Mouse (Mus musculus) kidney, embryonic 16.5 days (tissue): ENCODE data around the gene Kalrn. TPM values are rescaled to one million over a fixed set of nuclear protein-coding genes. Genes with fewer than 3 reads are reported as not detected.
A peak's percentile ranks its signal among the peaks of the same experiment; 100 is the strongest.

Source experiments
- ATAC-seq: fragments of 200-750 bp; cut with Nextera tagmentation; 2 replicates; pipeline ENCODE4 v1.8.0; 2017; ENCODE audit warnings: moderate TSS enrichment; ENCODE audit not compliant: low FRiP score, low TSS enrichment
- H3K27ac ChIP-seq: fragments of 300-500 bp; sonication (generic); 2 replicates; pipeline ENCODE4 v1.5.1; 2014; ENCODE audit warnings: low read length
- H3K27me3 ChIP-seq: fragments of 300-500 bp; sonication (generic); 2 replicates; pipeline ENCODE4 v1.6.1; 2014; ENCODE audit warnings: low read length, control low read depth, mixed read lengths; ENCODE audit not compliant: insufficient read depth
- H3K36me3 ChIP-seq: fragments of 300-500 bp; sonication (generic); 2 replicates; pipeline ENCODE4 v1.6.1; 2014; ENCODE audit warnings: low read length, control low read depth, mixed read lengths; ENCODE audit not compliant: insufficient read depth
- H3K4me1 ChIP-seq: fragments of 300-500 bp; sonication (generic); 2 replicates; pipeline ENCODE4 v1.6.1; 2014; ENCODE audit warnings: low read length, control low read depth, mixed read lengths; ENCODE audit not compliant: insufficient read depth
- H3K4me2 ChIP-seq: fragments of 300-500 bp; sonication (generic); replicated peaks from 2 replicates; pipeline ENCODE4 v1.6.1; 2014; ENCODE audit warnings: low read depth, low read length
- H3K4me3 ChIP-seq: fragments of 300-500 bp; sonication (generic); 2 replicates; pipeline ENCODE4 v1.5.1; 2014; ENCODE audit warnings: mild to moderate bottlenecking, low read length
- H3K9ac ChIP-seq: fragments of 300-500 bp; sonication (generic); replicated peaks from 2 replicates; pipeline ENCODE4 v1.6.1; 2014; ENCODE audit warnings: low read length
- H3K9me3 ChIP-seq: fragments of 300-500 bp; sonication (generic); 2 replicates; pipeline ENCODE4 v1.6.1; 2016; ENCODE audit warnings: low read length, control low read depth
- WGBS: fragments of 180-500 bp; shearing (Covaris S2); extraction: QIAGEN DNeasy Blood & Tissue Kit; methylation state at CpG from one replicate; pipeline ENCODE4 v1.1.7; 2014; 5-methylcytosine and 5-hydroxymethylcytosine counted together
- polyA plus RNA-seq: library from polyadenylated mRNA; unstranded; fragments of >200 nt; fragmentation: Nextera tagmentation; extraction: Ambion mirVana; gene quantifications from 2 replicates; pipeline ENCODE4 v1.2.1, GENCODE M21; 2015

Gene Kalrn
- polyA plus RNA-seq, 1 experiment from 2014 or later: 15.2 TPM

DNA sequence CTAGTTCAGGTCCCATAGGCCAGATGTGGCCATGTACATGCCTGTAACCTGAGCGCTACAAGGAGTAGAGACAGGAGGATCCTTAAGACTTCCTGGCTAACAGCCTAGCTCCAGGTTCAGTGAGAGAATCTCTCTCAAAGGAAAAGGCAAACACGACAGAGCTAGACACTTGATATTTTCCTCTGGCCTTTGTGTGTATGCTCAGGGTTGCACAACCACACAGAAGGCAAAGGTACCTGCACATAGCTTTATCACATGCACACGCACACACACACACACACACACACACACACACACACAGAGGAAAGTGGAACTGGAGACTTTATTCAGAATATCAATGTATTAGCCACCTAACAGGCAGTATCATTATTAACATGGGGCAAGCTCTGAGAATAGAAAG lies 219.3 kb downstream of the Kalrn start:
- Histone ChIP-seq H3K4me2 (no peak overlapping the region), H3K27ac (no peak overlapping the region), H3K36me3 (no peaks in the 10 kb centered on the region; the same call in 1 of the 2 replicates), H3K4me1 (peaks cover 20% of the 10 kb centered on the region), H3K9me3 (no peaks in the 10 kb centered on the region), H3K27me3 (no peaks in the 10 kb centered on the region), H3K4me3 (no peak overlapping the region), H3K9ac (no peak overlapping the region)
- no peak for ATAC-seq
- 72% methylated on average over 3 of the region's 3 CpGs for WGBS

DNA sequence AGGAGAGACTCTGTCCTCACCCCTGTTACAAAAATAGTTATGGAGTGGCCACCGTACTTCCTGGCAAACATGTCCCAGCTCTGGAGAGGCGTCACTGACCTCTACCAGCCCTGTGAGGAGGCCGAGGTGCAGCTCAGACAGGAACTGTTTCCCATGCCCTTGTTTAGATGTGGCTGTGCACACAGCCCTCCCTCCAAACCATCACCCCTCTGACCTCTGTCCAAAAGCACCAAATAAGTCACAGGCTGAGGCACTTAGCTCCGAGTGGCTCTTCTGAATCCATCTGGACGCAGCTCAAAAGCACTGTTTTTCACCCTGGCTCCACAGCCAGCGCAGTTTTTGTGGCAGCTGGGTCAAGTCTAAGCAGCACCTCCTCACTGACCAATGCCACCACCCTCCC lies 220.6 kb downstream of the Kalrn start:
- no peak overlapping the region for H3K9ac ChIP-seq
- no peak overlapping the region for H3K4me2 ChIP-seq
- H3K36me3 ChIP-seq: no peaks in the 10 kb centered on the region; the same call in 1 of the 2 replicates
- H3K4me1 ChIP-seq: peaks cover 27% of the 10 kb centered on the region
- no peaks in the 10 kb centered on the region for H3K9me3 ChIP-seq
- ATAC-seq: no peak
- H3K27ac ChIP-seq: no peak overlapping the region; the same call in 1 of the 2 replicates
- H3K4me3 ChIP-seq: no peak overlapping the region
- no peaks in the 10 kb centered on the region for H3K27me3 ChIP-seq
- WGBS: 23% methylated on average over 6 of the region's 6 CpGs

DNA sequence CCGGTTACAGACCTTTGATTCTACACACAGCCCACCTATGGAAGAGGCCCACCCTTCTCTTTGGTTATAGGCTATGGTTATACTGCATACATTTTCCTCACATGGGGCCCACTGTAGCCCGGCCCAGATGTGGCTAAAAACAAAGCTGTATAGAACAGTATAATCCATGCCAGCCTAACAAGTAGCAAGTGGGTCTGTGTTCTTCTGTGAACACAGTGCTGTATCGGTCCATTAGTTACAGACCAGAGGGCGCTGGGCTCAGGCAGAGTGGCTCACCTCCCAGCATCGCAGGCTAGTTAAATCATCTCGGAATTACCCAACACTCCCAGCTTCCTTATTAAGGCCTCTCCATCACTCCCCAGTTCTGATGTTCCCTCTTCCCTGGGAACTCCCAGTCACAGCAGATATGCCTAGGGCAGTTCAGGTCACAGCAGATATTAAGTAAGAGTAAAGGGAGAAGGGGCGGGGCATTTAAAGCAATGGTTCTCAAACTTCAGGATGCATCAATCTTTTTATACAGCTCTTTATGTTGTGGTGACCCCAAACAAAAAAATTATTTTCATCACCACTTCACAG lies 221.7 kb downstream of the Kalrn start:
- H3K36me3 ChIP-seq: no peaks in the 10 kb centered on the region
- peak; percentile 62; the same call in 1 of the 2 replicates for ATAC-seq
- WGBS: 54% methylated on average over 7 of the region's 7 CpGs

DNA sequence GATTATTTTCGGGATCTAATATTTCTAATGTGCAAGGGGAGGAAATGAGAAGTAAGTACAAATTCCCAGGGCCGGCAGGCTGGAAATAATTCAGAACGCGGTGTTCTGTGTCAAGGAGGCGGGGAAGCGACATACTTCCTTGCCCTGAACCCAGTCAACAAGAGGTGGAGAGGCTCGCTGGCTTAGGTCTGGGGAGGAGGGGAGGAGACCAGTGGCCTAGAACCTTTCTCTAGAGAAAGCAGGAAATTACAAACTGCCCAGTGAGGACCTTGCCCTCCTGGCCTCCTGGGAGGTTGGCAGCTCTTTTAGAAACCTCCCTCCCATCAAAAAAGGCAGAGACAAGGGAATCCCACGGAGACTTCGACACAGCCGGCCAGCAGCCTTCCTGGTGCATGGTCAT lies 225.8 kb downstream of the Kalrn start:
- 24% methylated on average over 10 of the region's 10 CpGs for WGBS
- Histone ChIP-seq H3K27ac (peak overlapping the region; percentile 19; the same call in 1 of the 2 replicates), H3K9ac (no peak overlapping the region), H3K27me3 (no peaks in the 10 kb centered on the region), H3K4me2 (no peak overlapping the region), H3K36me3 (no peaks in the 10 kb centered on the region), H3K9me3 (no peaks in the 10 kb centered on the region), H3K4me1 (peaks cover 25% of the 10 kb centered on the region), H3K4me3 (no peak overlapping the region)
- ATAC-seq: peak; percentile 79

More for the DNA sequence above, 221.7 kb downstream of the Kalrn start:
- peaks cover 33% of the 10 kb centered on the region for H3K4me1 ChIP-seq
- H3K27ac ChIP-seq: no peak overlapping the region
- H3K4me2 ChIP-seq: no peak overlapping the region
- no peaks in the 10 kb centered on the region for H3K27me3 ChIP-seq
- H3K9ac ChIP-seq: no peak overlapping the region
- H3K4me3 ChIP-seq: no peak overlapping the region
- H3K9me3 ChIP-seq: no peaks in the 10 kb centered on the region

DNA sequence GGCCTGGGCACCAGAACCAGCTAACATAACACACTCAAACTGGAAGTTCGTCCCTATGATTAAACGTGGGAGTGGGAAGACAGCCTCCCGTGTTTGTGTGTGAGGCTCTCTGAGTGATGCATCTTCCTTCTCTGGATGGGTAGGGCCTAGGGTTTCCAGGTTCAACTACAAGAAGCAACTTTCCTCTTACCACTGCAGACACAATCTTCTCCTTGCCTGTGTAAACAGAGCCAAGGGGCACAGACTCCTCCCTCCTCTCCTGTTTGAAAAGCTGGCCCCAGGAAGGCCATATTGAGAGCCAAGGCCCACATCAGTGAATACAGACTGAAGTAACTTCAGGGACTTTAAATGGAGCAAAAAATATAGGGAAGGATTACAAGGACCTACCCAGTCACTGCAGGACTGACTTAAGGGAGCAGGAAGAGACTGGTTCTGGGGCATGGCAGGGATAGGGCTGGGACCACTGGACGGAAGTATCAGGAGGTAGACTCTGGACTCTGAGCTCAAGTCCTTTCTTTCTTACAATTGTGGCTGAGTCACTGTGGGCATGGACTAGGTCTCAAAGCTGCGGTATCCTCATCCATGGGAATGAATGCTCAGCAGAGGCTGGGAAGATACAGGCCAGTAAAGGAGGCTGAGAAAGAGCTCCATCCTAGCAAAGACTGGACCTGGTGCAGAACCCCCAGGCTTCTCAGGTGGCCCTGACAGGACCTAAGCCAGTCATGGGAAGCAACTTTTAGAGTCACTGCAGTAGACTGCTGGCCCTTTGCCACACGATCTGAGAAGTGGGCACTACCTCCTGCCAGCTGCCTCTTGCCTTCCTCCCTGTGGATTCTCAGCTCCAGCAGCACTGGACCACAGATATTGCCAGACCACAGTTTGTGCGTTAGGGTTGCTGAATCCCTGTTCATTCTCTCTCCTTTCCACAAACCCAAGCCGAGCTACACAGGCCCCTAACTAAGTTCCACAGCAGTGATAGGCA lies 228.1 kb downstream of the Kalrn start:
- no peaks in the 10 kb centered on the region for H3K27me3 ChIP-seq
- peaks cover 13% of the 10 kb centered on the region for H3K4me1 ChIP-seq
- 82% methylated on average over 8 of the region's 8 CpGs for WGBS
- H3K36me3 ChIP-seq: no peaks in the 10 kb centered on the region
- H3K9ac ChIP-seq: no peak overlapping the region
- H3K4me3 ChIP-seq: no peak overlapping the region
- no peak for ATAC-seq
- no peaks in the 10 kb centered on the region for H3K9me3 ChIP-seq
- H3K27ac ChIP-seq: no peak overlapping the region
- H3K4me2 ChIP-seq: no peak overlapping the region

DNA sequence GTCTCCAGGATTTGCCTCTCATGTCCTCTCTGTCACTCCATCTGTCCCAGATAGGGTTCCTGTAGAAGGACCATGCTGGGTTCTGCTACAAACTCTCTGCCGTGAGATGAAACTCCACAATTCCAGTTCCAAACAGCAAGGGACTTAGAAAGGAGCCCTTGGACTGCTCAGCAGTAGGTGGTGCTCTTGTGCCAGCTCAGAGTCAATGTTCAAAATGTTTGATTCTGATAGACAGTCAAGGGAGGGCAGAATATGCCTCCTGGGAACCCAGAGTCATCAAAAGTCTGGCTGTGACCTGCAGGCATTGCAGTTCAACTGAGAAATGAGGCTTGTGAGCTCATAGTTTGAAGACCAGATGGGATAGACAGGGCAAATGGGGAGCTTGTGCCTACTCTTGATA lies 229.4 kb downstream of the Kalrn start:
- Histone ChIP-seq H3K4me2 (no peak overlapping the region), H3K9me3 (no peaks in the 10 kb centered on the region), H3K27ac (no peak overlapping the region), H3K9ac (no peak overlapping the region), H3K36me3 (no peaks in the 10 kb centered on the region), H3K27me3 (no peaks in the 10 kb centered on the region), H3K4me1 (peaks cover 13% of the 10 kb centered on the region), H3K4me3 (no peak overlapping the region)
- no peak for ATAC-seq
- 59% methylated on average over 1 of the region's 1 CpGs for WGBS

GRCm38 (mm10) chr16:34343161-34343560 lies 230.2 kb downstream of the Kalrn start:
- H3K4me1 ChIP-seq: peaks cover 10% of the 10 kb centered on the region
- WGBS: 81% methylated on average over 4 of the region's 4 CpGs
- no peaks in the 10 kb centered on the region for H3K36me3 ChIP-seq
- no peak overlapping the region for H3K27ac ChIP-seq
- H3K4me2 ChIP-seq: no peak overlapping the region
- H3K27me3 ChIP-seq: no peaks in the 10 kb centered on the region
- ATAC-seq: no peak
- H3K9ac ChIP-seq: no peak overlapping the region
- H3K4me3 ChIP-seq: no peak overlapping the region
- no peaks in the 10 kb centered on the region for H3K9me3 ChIP-seq

- 77% methylated on average over 7 of the region's 7 CpGs for WGBS
- H3K27me3 ChIP-seq: no peaks in the 10 kb centered on the region
- no peak overlapping the region for H3K9ac ChIP-seq
- H3K4me2 ChIP-seq: no peak overlapping the region
- no peaks in the 10 kb centered on the region for H3K36me3 ChIP-seq
- no peaks in the 10 kb centered on the region for H3K9me3 ChIP-seq
- peaks cover 4% of the 10 kb centered on the region for H3K4me1 ChIP-seq
- no peak overlapping the region for H3K27ac ChIP-seq
- ATAC-seq: no peak
- H3K4me3 ChIP-seq: no peak overlapping the region
Observed at GRCm38 (mm10) chr16:34342369-34343160, 230.8 kb downstream of the Kalrn start.

DNA sequence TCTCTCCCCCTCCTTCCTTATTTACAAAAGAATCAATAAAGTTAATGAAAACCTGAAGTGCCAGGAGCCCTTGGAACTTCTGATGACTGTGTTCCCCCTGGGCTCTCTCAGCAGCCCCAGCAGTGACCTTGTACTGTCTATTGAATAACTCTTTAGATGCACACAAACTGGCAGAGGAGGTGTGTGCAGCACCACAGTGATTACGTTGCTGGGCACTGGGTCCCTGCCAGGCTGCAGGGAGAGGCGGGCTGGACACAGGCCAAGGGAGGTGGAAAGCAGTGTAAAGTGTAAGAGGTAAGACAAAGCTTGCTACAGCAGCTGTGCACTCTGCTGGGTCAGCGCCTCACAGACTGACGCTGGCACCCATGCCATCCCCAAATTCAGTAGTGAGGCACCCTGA lies 238.4 kb downstream of the Kalrn start:
- Histone ChIP-seq H3K27ac (no peak overlapping the region), H3K9me3 (no peaks in the 10 kb centered on the region), H3K9ac (no peak overlapping the region), H3K4me1 (peaks cover 8% of the 10 kb centered on the region; the same call in 1 of the 2 replicates), H3K36me3 (no peaks in the 10 kb centered on the region), H3K4me3 (no peak overlapping the region), H3K27me3 (no peaks in the 10 kb centered on the region), H3K4me2 (no peak overlapping the region)
- ATAC-seq: peak; percentile 59; the same call in 1 of the 2 replicates
- 67% methylated on average over 4 of the region's 4 CpGs for WGBS
